Mouse (Mus musculus) spleen, adult 2 months (tissue): Measurements from ENCODE around the gene Taf15. TPM values are rescaled to one million over a fixed set of nuclear protein-coding genes. Genes with fewer than 3 reads are reported as not detected.

Experiments used
- DNase-seq, 2 experiments: peaks; one replicate each; pipeline versions ENCODE4 v3.0.0 to v3.0.0-alpha.2; 2012 to 2021; ENCODE audit warnings: low spot score in 2 of 2, low read depth in 1 of 2
- H3K27ac ChIP-seq: fragments of 200-500 bp; 2 replicates; pipeline ENCODE4 v1.5.1; 2012; ENCODE audit warnings: low read length, inconsistent platforms; ENCODE audit not compliant: insufficient read depth
- H3K27me3 ChIP-seq: fragments of 200-500 bp; 2 replicates; pipeline ENCODE4 v1.6.1; 2012; ENCODE audit warnings: mild to moderate bottlenecking, moderate library complexity, low read length, inconsistent platforms; ENCODE audit not compliant: control insufficient read depth, insufficient read depth
- H3K36me3 ChIP-seq: fragments of 200-500 bp; 2 replicates; pipeline ENCODE4 v1.6.1; 2012; ENCODE audit warnings: mild to moderate bottlenecking, low read length, inconsistent platforms; ENCODE audit not compliant: control insufficient read depth, insufficient read depth
- H3K4me1 ChIP-seq: fragments of 200-500 bp; 2 replicates; pipeline ENCODE4 v1.6.1; 2011; ENCODE audit warnings: inconsistent platforms; ENCODE audit not compliant: control insufficient read depth, insufficient read depth, insufficient read length
- H3K4me3 ChIP-seq: fragments of 200-500 bp; 2 replicates; pipeline ENCODE4 v1.5.1; 2011; ENCODE audit warnings: mild to moderate bottlenecking, inconsistent platforms; ENCODE audit not compliant: insufficient read depth, insufficient read length; ENCODE audit errors: extremely low read depth
- CTCF ChIP-seq: fragments of 200-500 bp; IDR thresholded peaks from 2 replicates; pipeline ENCODE4 v1.5.1; 2011; ENCODE audit warnings: mild to moderate bottlenecking, inconsistent platforms; ENCODE audit not compliant: insufficient read depth, insufficient read length, insufficient replicate concordance; ENCODE audit errors: extremely low read depth
- POLR2A ChIP-seq: fragments of 200-500 bp; IDR thresholded peaks from 2 replicates; pipeline ENCODE4 v1.6.1; 2011; ENCODE audit warnings: low read depth, low read length, inconsistent platforms
- WGBS: fragments of 180-500 bp; shearing (Covaris S2); methylation state at CpG from one replicate; pipeline ENCODE4 v1.1.7; 2018; 5-methylcytosine and 5-hydroxymethylcytosine counted together
- polyA plus RNA-seq: library from polyadenylated mRNA; depleted of rRNA; stranded (reverse); fragments of >200 nt; gene quantifications from 2 replicates; pipeline ENCODE4 v1.2.3, GENCODE M21; 2012

Taf15 gene
- polyA plus RNA-seq, 1 experiment: 8.9 TPM

DNA sequence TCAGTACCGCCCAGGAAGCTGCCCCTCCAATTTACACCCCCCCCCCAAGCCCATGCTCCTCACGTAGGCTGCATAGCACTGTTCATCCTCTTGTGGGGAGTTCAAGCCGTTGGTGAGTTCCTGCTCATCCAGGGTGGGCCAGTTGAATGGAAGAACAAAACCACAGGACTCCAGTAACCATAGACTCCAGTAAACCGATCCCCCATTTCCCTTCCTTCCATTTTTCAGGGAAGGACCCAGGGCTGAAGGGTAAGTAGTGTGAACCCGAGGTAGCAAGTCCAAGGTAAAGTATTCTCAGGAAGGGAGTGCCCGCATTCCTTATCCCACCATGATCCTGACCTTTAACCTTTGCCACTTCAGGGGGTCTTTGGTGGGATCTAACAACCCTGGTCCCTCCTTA is 45.5 kb downstream of the Taf15 start:
- Histone ChIP-seq H3K4me1 (no peaks in the 10 kb centered on the region), H3K4me3 (no peak overlapping the region), H3K27me3 (no peaks in the 10 kb centered on the region), H3K36me3 (no peaks in the 10 kb centered on the region), H3K27ac (no peak overlapping the region)
- TF ChIP-seq CTCF (no peak), POLR2A (no peak)
- no peak for DNase-seq
- WGBS: 84% methylated on average over 6 of the region's 6 CpGs

DNA sequence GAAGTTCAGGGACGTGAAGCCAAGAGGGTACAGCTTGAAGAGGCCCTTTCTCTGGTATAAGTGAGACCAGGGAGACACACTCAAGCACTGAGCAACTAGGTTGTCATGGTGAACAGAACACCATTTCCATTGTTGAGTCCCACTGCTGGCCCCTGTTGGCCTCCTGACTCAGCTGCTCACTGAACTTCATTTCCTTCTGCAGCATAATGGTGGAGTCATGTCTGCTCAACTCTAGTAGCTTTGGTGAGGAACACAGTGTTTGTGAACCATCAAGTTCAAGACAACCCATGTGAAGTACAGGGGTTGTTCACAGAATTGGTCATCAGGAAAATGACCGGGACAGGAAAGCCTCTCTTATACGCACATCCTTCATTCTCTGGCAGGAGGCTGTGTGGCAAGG is 49.2 kb downstream of the Taf15 start, which contains the start of gene Heatr9:
Gene Heatr9, minus strand, starts transcription at position 101 of the 400 bp plus-strand sequence.
- no peaks in the 10 kb centered on the region for H3K4me1 ChIP-seq
- no peak for DNase-seq
- no peak within 1 kb of the TSS for H3K4me3 ChIP-seq
- 92% methylated on average over 3 of the region's 3 CpGs for WGBS
- H3K36me3 ChIP-seq: no peaks in the 10 kb centered on the region
- H3K27me3 ChIP-seq: no peaks in the 10 kb centered on the region
- TF ChIP-seq POLR2A: no peak
- TF ChIP-seq CTCF: no peak
- H3K27ac ChIP-seq: no peak within 1 kb of the TSS

DNA sequence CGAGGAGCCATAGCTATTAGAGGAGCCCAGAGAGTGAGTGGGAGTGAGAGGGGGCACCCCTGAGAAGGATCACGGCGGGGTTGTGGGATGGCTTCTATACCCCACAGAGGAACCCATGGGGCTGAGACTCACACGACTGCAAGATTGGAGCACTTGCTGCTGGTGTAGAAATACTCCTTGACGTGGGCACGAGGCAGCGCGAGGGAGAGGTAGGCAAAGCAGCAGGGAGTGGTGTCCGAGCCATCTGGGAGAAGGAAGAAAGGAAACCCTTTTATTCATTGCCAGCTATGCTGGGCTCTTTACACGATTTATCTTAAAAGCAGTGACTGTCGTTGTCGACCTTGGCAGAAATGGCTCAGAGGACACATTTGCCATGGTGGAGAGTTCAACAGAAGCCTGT is 56.1 kb downstream of the Taf15 start:
- Histone ChIP-seq H3K4me1 (no peaks in the 10 kb centered on the region; the same call in 1 of the 2 replicates), H3K27ac (no peak overlapping the region), H3K4me3 (no peak overlapping the region), H3K27me3 (no peaks in the 10 kb centered on the region), H3K36me3 (no peaks in the 10 kb centered on the region)
- no peak for DNase-seq
- 95% methylated on average over 12 of the region's 12 CpGs for WGBS
- TF ChIP-seq CTCF (no peak), POLR2A (no peak)

DNA sequence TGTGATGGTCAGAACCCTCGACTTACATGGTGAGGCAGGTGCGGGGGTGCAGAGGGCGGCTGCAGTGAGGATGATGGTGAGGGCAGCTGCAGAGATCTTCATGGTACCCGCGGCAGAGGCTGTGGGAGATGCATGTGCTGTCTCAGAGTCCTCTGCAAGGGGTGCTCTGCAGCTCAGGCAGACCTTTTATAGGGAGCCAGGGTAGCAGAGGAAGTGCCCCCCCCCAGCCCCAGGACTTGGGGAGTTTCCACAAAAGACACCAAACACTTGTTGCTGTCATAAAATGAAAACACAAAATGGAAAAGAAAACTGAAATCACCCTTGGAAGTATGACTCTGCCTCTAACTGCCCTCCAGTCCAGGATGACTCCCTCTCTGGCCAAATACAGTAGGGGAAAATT is 57.5 kb downstream of the Taf15 start, which contains the start of gene Ccl5:
Gene Ccl5, minus strand, starts transcription at position 159 of the 400 bp plus-strand sequence.
- no peak for DNase-seq
- no peaks in the 10 kb centered on the region for H3K36me3 ChIP-seq
- peaks cover 4% of the 10 kb centered on the region; the same call in 1 of the 2 replicates for H3K4me1 ChIP-seq
- TF ChIP-seq CTCF (no peak), POLR2A (no peak)
- peak within 1 kb of the TSS; percentile 34; the same call in 1 of the 2 replicates for H3K4me3 ChIP-seq
- H3K27me3 ChIP-seq: no peaks in the 10 kb centered on the region
- WGBS: 74% methylated on average over 5 of the region's 5 CpGs
- H3K27ac ChIP-seq: no peak within 1 kb of the TSS

DNA sequence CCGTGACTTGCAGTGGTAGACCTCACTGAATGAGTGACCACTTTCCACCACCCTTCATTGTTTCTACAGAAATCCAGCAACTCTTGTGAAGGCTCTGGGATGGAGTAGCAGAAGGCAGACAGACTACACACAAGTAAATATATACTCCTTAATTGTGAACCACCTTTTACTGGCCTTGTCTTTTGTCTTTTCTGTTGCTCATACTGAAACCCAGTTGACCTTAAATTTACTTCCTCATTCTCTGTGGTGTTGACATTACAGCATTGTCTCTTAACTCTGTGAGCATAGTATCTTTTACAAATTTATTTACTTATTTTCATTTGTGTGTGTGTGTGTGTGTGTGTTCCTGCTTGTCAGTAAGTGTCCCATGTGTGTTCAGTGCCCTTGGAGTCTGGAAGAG is 60.3 kb downstream of the Taf15 start:
- 83% methylated on average over 1 of the region's 1 CpGs for WGBS

DNA sequence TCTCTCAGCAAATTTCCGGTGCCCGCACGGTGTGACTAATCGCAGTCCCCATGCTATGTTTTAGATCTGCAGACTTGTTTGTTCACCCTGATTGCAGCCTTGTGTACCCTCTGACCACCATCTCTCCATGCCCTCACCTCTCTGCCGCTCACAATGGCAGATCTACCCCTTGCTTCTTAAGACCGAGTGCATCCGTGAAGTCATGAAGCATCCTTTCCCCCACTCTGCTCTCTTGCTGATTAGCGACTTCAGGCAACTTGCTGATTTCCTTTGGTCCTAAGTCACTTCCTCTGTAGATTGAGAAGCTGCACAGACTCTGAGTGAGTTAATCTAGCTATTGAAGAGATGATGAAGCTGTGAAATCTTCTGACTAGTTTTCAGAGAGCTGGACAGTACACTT is 61.3 kb downstream of the Taf15 start:
- H3K4me1 ChIP-seq: peaks cover 4% of the 10 kb centered on the region; the same call in 1 of the 2 replicates
- H3K4me3 ChIP-seq: no peak overlapping the region
- H3K27me3 ChIP-seq: no peaks in the 10 kb centered on the region
- DNase-seq: no peak
- H3K36me3 ChIP-seq: no peaks in the 10 kb centered on the region
- WGBS: 64% methylated on average over 8 of the region's 8 CpGs
- no peak for TF ChIP-seq POLR2A
- TF ChIP-seq CTCF: no peak
- H3K27ac ChIP-seq: peak overlapping the region; percentile 41

More for the DNA sequence above, 60.3 kb downstream of the Taf15 start:
- Histone ChIP-seq H3K4me3 (no peak overlapping the region), H3K27me3 (no peaks in the 10 kb centered on the region), H3K27ac (no peak overlapping the region), H3K36me3 (no peaks in the 10 kb centered on the region), H3K4me1 (peaks cover 4% of the 10 kb centered on the region; the same call in 1 of the 2 replicates)
- no peak for DNase-seq
- TF ChIP-seq CTCF (no peak), POLR2A (no peak)

DNA sequence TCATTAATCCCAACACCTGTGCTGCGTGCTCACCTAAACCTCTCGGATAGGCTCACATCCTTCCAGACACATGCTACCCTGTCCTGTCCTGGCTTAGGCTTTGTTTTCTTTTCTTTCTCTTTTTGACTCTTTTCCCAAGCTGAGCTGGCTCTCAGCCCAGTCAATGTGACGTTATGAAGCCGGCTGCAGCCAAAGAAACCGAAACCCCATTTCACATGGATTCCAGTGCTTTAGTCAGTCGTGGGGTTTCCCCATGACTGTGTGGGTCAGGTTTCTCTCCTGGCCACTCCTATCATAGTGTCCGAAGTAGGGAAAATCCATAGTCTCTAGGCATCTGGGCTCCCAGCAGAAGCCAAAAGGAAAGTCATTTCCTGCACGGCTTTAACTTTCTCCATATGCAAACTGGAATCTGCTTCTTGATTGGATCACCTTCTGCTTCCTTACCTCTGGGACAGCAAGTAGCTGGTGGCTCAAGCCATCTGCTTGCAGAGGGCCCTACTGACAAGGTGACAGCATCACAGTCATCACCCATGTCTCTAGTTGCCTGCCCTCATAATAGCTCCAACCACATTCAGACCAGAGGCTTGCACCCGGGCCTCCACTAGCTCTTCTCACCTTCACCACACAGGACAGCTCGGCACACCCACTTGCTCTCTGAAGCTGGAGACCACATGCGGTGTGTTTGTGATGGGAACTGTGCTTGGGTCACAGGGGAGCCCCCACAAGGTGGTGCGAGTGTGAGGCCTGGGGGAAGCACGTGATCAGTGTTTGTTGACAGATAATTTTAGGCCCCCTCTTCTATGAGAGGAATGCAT is 61.9 kb downstream of the Taf15 start:
- TF ChIP-seq CTCF (no peak), POLR2A (no peak)
- 46% methylated on average over 13 of the region's 13 CpGs for WGBS
- H3K4me3 ChIP-seq: no peak overlapping the region
- no peak for DNase-seq
- H3K27me3 ChIP-seq: no peaks in the 10 kb centered on the region
- H3K4me1 ChIP-seq: peaks cover 4% of the 10 kb centered on the region; the same call in 1 of the 2 replicates
- H3K27ac ChIP-seq: peak overlapping the region; percentile 41
- no peaks in the 10 kb centered on the region for H3K36me3 ChIP-seq
